13 mouse cellular contexts compared by ENCODE assay signal in the genomic region with DNA sequence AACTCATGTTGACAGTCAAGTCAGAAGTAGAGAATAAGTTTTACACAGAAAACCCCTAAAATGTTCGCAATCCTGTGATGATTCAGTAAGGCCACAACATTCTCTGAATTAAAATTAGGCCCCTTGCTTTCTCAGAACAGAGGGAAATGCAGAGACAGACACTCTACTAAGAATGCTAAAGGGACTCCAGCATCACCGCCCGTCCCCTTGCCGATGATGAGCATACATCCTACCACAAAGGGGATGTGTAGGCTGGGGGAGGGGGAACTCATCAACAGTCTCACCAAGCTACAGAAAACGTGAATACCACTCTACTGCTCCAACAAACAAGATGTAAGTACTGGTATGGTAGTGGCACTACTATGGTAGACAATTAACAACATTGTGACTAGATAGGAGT.
"Had no signal": no experiment of that assay in that cellular context is flagged by ENCODE, and none has a peak within 500 bp of the region (broad histone marks: within the 10 kb centered on the region; RNA-seq: fewer than 3 reads in every experiment).

No protein-coding gene starts in this region.

- H3K4me1 ChIP-seq: midbrain, embryonic 13.5 days; neural tube, embryonic 15.5 days had no signal

- H3K27me3 ChIP-seq: limb, embryonic 15.5 days; midbrain, embryonic 13.5 days; neural tube, embryonic 15.5 days had no signal

- H3K9me3 ChIP-seq: limb, embryonic 15.5 days; liver, embryonic 12.5 days; megakaryocyte, embryonic 14.5 days; midbrain, embryonic 13.5 days; neural tube, embryonic 15.5 days had no signal

- H3K4me3 ChIP-seq: limb, embryonic 15.5 days; liver, embryonic 12.5 days; megakaryocyte, embryonic 14.5 days; midbrain, embryonic 13.5 days; neural tube, embryonic 15.5 days had no signal

- H3K36me3 ChIP-seq: limb, embryonic 15.5 days; liver, embryonic 12.5 days; midbrain, embryonic 13.5 days; neural tube, embryonic 15.5 days had no signal

- H3K27ac ChIP-seq: limb, embryonic 15.5 days; liver, embryonic 12.5 days; midbrain, embryonic 13.5 days; neural tube, embryonic 15.5 days had no signal

- H3K9ac ChIP-seq: limb, embryonic 15.5 days; liver, embryonic 12.5 days; lung, embryonic 14.5 days; midbrain, embryonic 13.5 days; neural tube, embryonic 15.5 days had no signal

- DNase-seq: kidney, adult 9 months; kidney, postnatal 10 days; lung, embryonic 14.5 days; lung, postnatal 10 days; lung, postnatal 4 days; right cerebral cortex, adult 18-20 months; right cerebral cortex, postnatal 25 days; thymus, postnatal 4 days had no signal

- H3K4me2 ChIP-seq: limb, embryonic 15.5 days; liver, embryonic 12.5 days; lung, embryonic 14.5 days; midbrain, embryonic 13.5 days; neural tube, embryonic 15.5 days had no signal

- ATAC-seq: liver, embryonic 12.5 days; midbrain, embryonic 13.5 days had no signal
